Mouse (Mus musculus): Measurements from ENCODE around the gene Zfp940. TPM values are rescaled to one million over a fixed set of nuclear protein-coding genes. Genes with fewer than 3 reads are reported as not detected.

Zfp940 gene
- polyA plus RNA-seq, 1 experiment from 2014 or later = 9.8 TPM

GRCm38 (mm10) chr7:29828001-29828400, 25.5 kb downstream of the Zfp940 start:
- no peak overlapping the region for H3K9ac ChIP-seq (ENCODE audit: low read length)
- ATAC-seq (ENCODE audit: insufficient number of reproducible peaks, low FRiP score, low TSS enrichment, low read depth) (no peak), DNase-seq (ENCODE audit: low spot score) (no peak)
- H3K27me3 ChIP-seq (ENCODE audit: control insufficient read depth, insufficient read depth, low read length) = no peaks in the 10 kb centered on the region
- H3K9me3 ChIP-seq (ENCODE audit: control insufficient read depth, low read length) = no peaks in the 10 kb centered on the region
- H3K4me1 ChIP-seq (ENCODE audit: control insufficient read depth, insufficient read depth, low read length) = no peaks in the 10 kb centered on the region
- H3K4me3 ChIP-seq (ENCODE audit: low read depth, low read length) = no peak overlapping the region
- H3K4me2 ChIP-seq (ENCODE audit: low read depth, severe bottlenecking) = no peak overlapping the region
- no peak overlapping the region for H3K27ac ChIP-seq (replicated peaks; ENCODE audit: low read depth, low read length)
- H3K36me3 ChIP-seq (ENCODE audit: control insufficient read depth, insufficient read depth, low read length) = peaks cover 34% of the 10 kb centered on the region
- 94% methylated on average over 12 of the region's 12 CpGs for WGBS

- 6% methylated on average over 12 of the region's 12 CpGs for WGBS
- Histone ChIP-seq H3K4me3 (ENCODE audit: low read depth, low read length) (peak overlapping the region; percentile 46), H3K9ac (ENCODE audit: low read length) (peak overlapping the region; percentile 49), H3K27ac (replicated peaks; ENCODE audit: low read depth, low read length) (no peak overlapping the region), H3K27me3 (ENCODE audit: control insufficient read depth, insufficient read depth, low read length) (no peaks in the 10 kb centered on the region), H3K4me1 (ENCODE audit: control insufficient read depth, insufficient read depth, low read length) (peaks cover 7% of the 10 kb centered on the region), H3K4me2 (ENCODE audit: low read depth, severe bottlenecking) (peak overlapping the region; percentile 56), H3K36me3 (ENCODE audit: control insufficient read depth, insufficient read depth, low read length) (peaks cover 7% of the 10 kb centered on the region), H3K9me3 (ENCODE audit: control insufficient read depth, low read length) (no peaks in the 10 kb centered on the region)
- peak; percentile 80 for DNase-seq (ENCODE audit: low spot score)
- ATAC-seq (ENCODE audit: insufficient number of reproducible peaks, low FRiP score, low TSS enrichment, low read depth) = peak; percentile 51; the same call in 1 of the 2 replicates
These were observed 34.7 kb downstream of the Zfp940 start for GRCm38 (mm10) chr7:29818619-29819254.

- ATAC-seq (ENCODE audit: insufficient number of reproducible peaks, low FRiP score, low TSS enrichment, low read depth) (peak; percentile 95), DNase-seq (ENCODE audit: low spot score) (peak; percentile 88)
- Histone ChIP-seq H3K27ac (replicated peaks; ENCODE audit: low read depth, low read length) (0 out of 2 replicates have a peak within 1 kb of the TSS, but pooled peaks have one; percentile 39), H3K27me3 (ENCODE audit: control insufficient read depth, insufficient read depth, low read length) (no peaks in the 10 kb centered on the region), H3K4me2 (ENCODE audit: low read depth, severe bottlenecking) (peak within 1 kb of the TSS; percentile 82), H3K36me3 (ENCODE audit: control insufficient read depth, insufficient read depth, low read length) (no peaks in the 10 kb centered on the region), H3K4me3 (ENCODE audit: low read depth, low read length) (peak within 1 kb of the TSS; percentile 78), H3K9ac (ENCODE audit: low read length) (peak within 1 kb of the TSS; percentile 64), H3K4me1 (ENCODE audit: control insufficient read depth, insufficient read depth, low read length) (peaks cover 7% of the 10 kb centered on the region), H3K9me3 (ENCODE audit: control insufficient read depth, low read length) (no peaks in the 10 kb centered on the region)
- WGBS = under 1% methylated on average over 26 of the region's 26 CpGs
These were observed 37.5 kb downstream of the Zfp940 start, which contains the start of gene Zfp790 for GRCm38 (mm10) chr7:29815910-29816429. Gene Zfp790 (plus strand): TSS chr7:29816114.

- DNase-seq (ENCODE audit: low spot score) = peak; percentile 22
- peaks cover 7% of the 10 kb centered on the region for H3K4me1 ChIP-seq (ENCODE audit: control insufficient read depth, insufficient read depth, low read length)
- peak overlapping the region; percentile 78 for H3K4me3 ChIP-seq (ENCODE audit: low read depth, low read length)
- peak; percentile 29; the same call in 1 of the 2 replicates for ATAC-seq (ENCODE audit: insufficient number of reproducible peaks, low FRiP score, low TSS enrichment, low read depth)
- no peak overlapping the region for H3K27ac ChIP-seq (replicated peaks; ENCODE audit: low read depth, low read length)
- H3K4me2 ChIP-seq (ENCODE audit: low read depth, severe bottlenecking) = peak overlapping the region; percentile 82
- H3K9me3 ChIP-seq (ENCODE audit: control insufficient read depth, low read length) = no peaks in the 10 kb centered on the region
- WGBS = 6% methylated on average over 12 of the region's 12 CpGs
- no peaks in the 10 kb centered on the region for H3K27me3 ChIP-seq (ENCODE audit: control insufficient read depth, insufficient read depth, low read length)
- H3K9ac ChIP-seq (ENCODE audit: low read length) = peak overlapping the region; percentile 64
- H3K36me3 ChIP-seq (ENCODE audit: control insufficient read depth, insufficient read depth, low read length) = no peaks in the 10 kb centered on the region
These were observed 38.2 kb downstream of the Zfp940 start for GRCm38 (mm10) chr7:29815061-29815784.

- no peak overlapping the region for H3K4me3 ChIP-seq (ENCODE audit: low read depth, low read length)
- WGBS = 91% methylated on average over 2 of the region's 2 CpGs
These were observed 39.1 kb downstream of the Zfp940 start for GRCm38 (mm10) chr7:29814381-29814780.

GRCm38 (mm10) chr7:29812244-29812643, 41.2 kb downstream of the Zfp940 start:
- Histone ChIP-seq H3K9me3 (ENCODE audit: control insufficient read depth, low read length) (no peaks in the 10 kb centered on the region), H3K4me3 (ENCODE audit: low read depth, low read length) (no peak overlapping the region), H3K4me1 (ENCODE audit: control insufficient read depth, insufficient read depth, low read length) (peaks cover 7% of the 10 kb centered on the region), H3K36me3 (ENCODE audit: control insufficient read depth, insufficient read depth, low read length) (no peaks in the 10 kb centered on the region), H3K27me3 (ENCODE audit: control insufficient read depth, insufficient read depth, low read length) (no peaks in the 10 kb centered on the region), H3K4me2 (ENCODE audit: low read depth, severe bottlenecking) (no peak overlapping the region), H3K9ac (ENCODE audit: low read length) (no peak overlapping the region), H3K27ac (replicated peaks; ENCODE audit: low read depth, low read length) (no peak overlapping the region)
- 91% methylated on average over 1 of the region's 1 CpGs for WGBS
- ATAC-seq (ENCODE audit: insufficient number of reproducible peaks, low FRiP score, low TSS enrichment, low read depth) (no peak), DNase-seq (ENCODE audit: low spot score) (no peak)

More at GRCm38 (mm10) chr7:29814381-29814780, 39.1 kb downstream of the Zfp940 start:
- Histone ChIP-seq H3K4me1 (ENCODE audit: control insufficient read depth, insufficient read depth, low read length) (peaks cover 7% of the 10 kb centered on the region), H3K9me3 (ENCODE audit: control insufficient read depth, low read length) (no peaks in the 10 kb centered on the region), H3K27ac (replicated peaks; ENCODE audit: low read depth, low read length) (no peak overlapping the region), H3K9ac (ENCODE audit: low read length) (no peak overlapping the region), H3K4me2 (ENCODE audit: low read depth, severe bottlenecking) (no peak overlapping the region), H3K36me3 (ENCODE audit: control insufficient read depth, insufficient read depth, low read length) (no peaks in the 10 kb centered on the region), H3K27me3 (ENCODE audit: control insufficient read depth, insufficient read depth, low read length) (no peaks in the 10 kb centered on the region)
- no peak for ATAC-seq (ENCODE audit: insufficient number of reproducible peaks, low FRiP score, low TSS enrichment, low read depth)
- DNase-seq (ENCODE audit: low spot score) = no peak

GRCm38 (mm10) chr7:29807046-29807445, 46.4 kb downstream of the Zfp940 start:
- DNase-seq (ENCODE audit: low spot score) (no peak), ATAC-seq (ENCODE audit: insufficient number of reproducible peaks, low FRiP score, low TSS enrichment, low read depth) (no peak)
- H3K9me3 ChIP-seq (ENCODE audit: control insufficient read depth, low read length) = no peaks in the 10 kb centered on the region
- H3K27ac ChIP-seq (replicated peaks; ENCODE audit: low read depth, low read length) = no peak overlapping the region
- WGBS = 86% methylated on average over 5 of the region's 5 CpGs
- H3K4me2 ChIP-seq (ENCODE audit: low read depth, severe bottlenecking) = no peak overlapping the region
- no peaks in the 10 kb centered on the region for H3K4me1 ChIP-seq (ENCODE audit: control insufficient read depth, insufficient read depth, low read length)
- no peaks in the 10 kb centered on the region for H3K27me3 ChIP-seq (ENCODE audit: control insufficient read depth, insufficient read depth, low read length)
- no peak overlapping the region for H3K4me3 ChIP-seq (ENCODE audit: low read depth, low read length)
- H3K9ac ChIP-seq (ENCODE audit: low read length) = no peak overlapping the region
- H3K36me3 ChIP-seq (ENCODE audit: control insufficient read depth, insufficient read depth, low read length) = no peaks in the 10 kb centered on the region

GRCm38 (mm10) chr7:29792906-29793305, 60.6 kb downstream of the Zfp940 start:
- 19% methylated on average over 27 of the region's 27 CpGs for WGBS
- ATAC-seq (ENCODE audit: insufficient number of reproducible peaks, low FRiP score, low TSS enrichment, low read depth) (no peak), DNase-seq (ENCODE audit: low spot score) (no peak)
- Histone ChIP-seq H3K4me2 (ENCODE audit: low read depth, severe bottlenecking) (no peak overlapping the region), H3K4me3 (ENCODE audit: low read depth, low read length) (no peak overlapping the region), H3K27me3 (ENCODE audit: control insufficient read depth, insufficient read depth, low read length) (peaks cover 5% of the 10 kb centered on the region; the same call in 1 of the 2 replicates), H3K4me1 (ENCODE audit: control insufficient read depth, insufficient read depth, low read length) (no peaks in the 10 kb centered on the region), H3K36me3 (ENCODE audit: control insufficient read depth, insufficient read depth, low read length) (peaks cover 13% of the 10 kb centered on the region), H3K27ac (replicated peaks; ENCODE audit: low read depth, low read length) (no peak overlapping the region), H3K9me3 (ENCODE audit: control insufficient read depth, low read length) (peaks cover 9% of the 10 kb centered on the region; the same call in 1 of the 2 replicates), H3K9ac (ENCODE audit: low read length) (no peak overlapping the region)

Measured in limb, embryonic 11.5 days (tissue).